Mouse (Mus musculus) hindbrain, embryonic 16.5 days (tissue): ENCODE measurements at regions not wholly inside any gene's neighbourhood (a gene's known extent, or its start where the extent isn't known, plus 50 kb on each side); places are given as distances from the start of the nearest gene placed in this dataset.

ENCODE experiments used
- ATAC-seq: fragments of 200-750 bp; cut with Nextera tagmentation; 2 replicates; pipeline ENCODE4 v1.8.0; 2017; ENCODE audit warnings: moderate TSS enrichment, moderate library complexity
- H3K27ac ChIP-seq: fragments of 300-500 bp; sonication (generic); 2 replicates; pipeline ENCODE4 v1.5.1; 2014; ENCODE audit warnings: low read depth, mild to moderate bottlenecking, control low read depth, low read length, moderate library complexity
- H3K27me3 ChIP-seq: fragments of 300-500 bp; sonication (generic); replicated peaks from 2 replicates; pipeline ENCODE4 v1.6.1; 2014; ENCODE audit warnings: low read length; ENCODE audit not compliant: control insufficient read depth, insufficient read depth
- H3K36me3 ChIP-seq: fragments of 300-500 bp; sonication (generic); 2 replicates; pipeline ENCODE4 v1.6.1; 2014; ENCODE audit warnings: mild to moderate bottlenecking, low read length, moderate library complexity, mixed read lengths; ENCODE audit not compliant: control insufficient read depth, insufficient read depth
- H3K4me1 ChIP-seq: fragments of 300-500 bp; sonication (generic); 2 replicates; pipeline ENCODE4 v1.6.1; 2014; ENCODE audit warnings: low read depth, low read length; ENCODE audit not compliant: control insufficient read depth, insufficient read depth
- H3K4me2 ChIP-seq: fragments of 300-500 bp; sonication (generic); 2 replicates; pipeline ENCODE4 v1.6.1; 2014; ENCODE audit warnings: mild to moderate bottlenecking, low read length, control low read depth, moderate library complexity
- H3K4me3 ChIP-seq: fragments of 300-500 bp; sonication (generic); 2 replicates; pipeline ENCODE4 v1.5.1; 2014; ENCODE audit warnings: mild to moderate bottlenecking, low read length, control low read depth, moderate library complexity
- H3K9ac ChIP-seq: fragments of 300-500 bp; sonication (generic); 2 replicates; pipeline ENCODE4 v1.6.1; 2014; ENCODE audit warnings: low read depth, mild to moderate bottlenecking, control low read depth, low read length, moderate library complexity
- H3K9me3 ChIP-seq: fragments of 300-500 bp; sonication (generic); 2 replicates; pipeline ENCODE4 v1.6.1; 2014; ENCODE audit warnings: mild to moderate bottlenecking, low read length, moderate library complexity; ENCODE audit not compliant: control insufficient read depth
- WGBS: fragments of 180-500 bp; shearing (Covaris S2); extraction: QIAGEN DNeasy Blood & Tissue Kit; methylation state at CpG from one replicate; pipeline ENCODE4 v1.1.7; 2014; 5-methylcytosine and 5-hydroxymethylcytosine counted together

DNA sequence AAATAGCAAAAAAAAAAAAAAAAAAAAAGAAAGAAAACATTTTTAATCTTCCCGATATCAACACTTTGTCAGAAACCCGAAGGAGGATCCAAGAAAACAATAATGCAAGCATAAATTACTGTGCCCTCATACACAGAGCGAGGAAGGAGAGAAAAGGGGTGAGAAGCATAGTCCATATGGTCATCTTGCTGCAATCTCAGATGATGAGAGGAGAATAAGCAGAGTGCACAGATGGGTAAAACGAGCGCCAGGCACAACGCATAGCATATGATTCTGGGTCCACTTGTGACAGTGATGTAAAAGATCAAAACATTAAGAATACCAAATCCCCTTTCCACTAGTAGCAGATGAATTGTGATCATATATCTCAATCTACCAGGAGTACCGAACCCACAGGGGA is 152.1 kb downstream of the S1pr1 start:
- no peaks in the 10 kb centered on the region for H3K27me3 ChIP-seq
- 88% methylated on average over 7 of the region's 7 CpGs for WGBS
- ATAC-seq: no peak
- no peak overlapping the region for H3K4me2 ChIP-seq
- no peaks in the 10 kb centered on the region for H3K36me3 ChIP-seq
- H3K4me1 ChIP-seq: no peaks in the 10 kb centered on the region
- H3K4me3 ChIP-seq: no peak overlapping the region
- H3K9ac ChIP-seq: no peak overlapping the region
- no peak overlapping the region for H3K27ac ChIP-seq
- H3K9me3 ChIP-seq: no peaks in the 10 kb centered on the region

DNA sequence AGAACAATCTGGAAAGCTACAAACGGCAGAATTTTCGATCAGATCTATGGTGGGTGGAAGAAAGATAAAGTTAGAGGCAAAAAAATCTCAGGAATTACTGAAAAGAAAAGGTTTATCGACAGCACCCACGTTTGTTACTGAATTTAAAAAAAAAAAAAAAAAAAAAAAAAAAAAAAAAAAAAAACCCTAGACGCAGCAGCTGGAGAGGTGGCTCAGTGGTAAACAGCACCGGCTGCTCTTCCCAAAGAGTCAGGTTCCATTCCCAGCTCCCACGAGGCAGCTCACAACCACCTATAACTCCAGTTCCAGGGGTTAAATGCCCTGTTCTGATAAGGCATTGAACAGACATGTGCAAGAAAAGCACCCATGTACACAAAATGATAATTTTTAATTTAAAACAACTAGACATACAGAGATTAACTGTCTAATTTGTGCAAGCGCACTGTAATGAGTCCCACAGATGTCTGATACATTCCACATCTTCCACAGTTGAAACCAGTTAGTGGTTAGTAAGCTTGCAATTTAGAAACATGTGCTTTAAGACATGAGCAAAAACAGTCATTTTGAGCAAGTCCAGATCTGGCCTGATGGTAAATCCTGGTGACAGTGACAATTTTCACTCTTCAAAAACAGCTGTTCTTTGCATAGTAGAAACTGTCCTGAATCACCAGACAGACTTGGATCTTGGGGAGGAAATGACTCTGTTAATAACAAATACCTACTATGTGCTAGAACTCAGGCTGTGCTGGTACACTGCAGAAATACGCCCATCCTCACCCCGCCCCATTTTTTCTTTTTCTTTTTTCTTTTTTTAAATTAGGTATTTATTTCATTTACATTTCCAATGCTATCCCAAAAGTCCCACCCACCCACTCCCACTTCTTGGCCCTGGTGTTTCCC is 159.8 kb downstream of the S1pr1 start:
- H3K9ac ChIP-seq: no peak overlapping the region
- whole genome bisulfite sequencing: 87% methylated on average over 10 of the region's 10 CpGs
- no peaks in the 10 kb centered on the region for H3K4me1 ChIP-seq
- no peak overlapping the region for H3K4me3 ChIP-seq
- H3K36me3 ChIP-seq: no peaks in the 10 kb centered on the region
- no peak for ATAC-seq
- no peaks in the 10 kb centered on the region for H3K27me3 ChIP-seq
- H3K4me2 ChIP-seq: no peak overlapping the region
- no peak overlapping the region for H3K27ac ChIP-seq
- H3K9me3 ChIP-seq: no peaks in the 10 kb centered on the region

DNA sequence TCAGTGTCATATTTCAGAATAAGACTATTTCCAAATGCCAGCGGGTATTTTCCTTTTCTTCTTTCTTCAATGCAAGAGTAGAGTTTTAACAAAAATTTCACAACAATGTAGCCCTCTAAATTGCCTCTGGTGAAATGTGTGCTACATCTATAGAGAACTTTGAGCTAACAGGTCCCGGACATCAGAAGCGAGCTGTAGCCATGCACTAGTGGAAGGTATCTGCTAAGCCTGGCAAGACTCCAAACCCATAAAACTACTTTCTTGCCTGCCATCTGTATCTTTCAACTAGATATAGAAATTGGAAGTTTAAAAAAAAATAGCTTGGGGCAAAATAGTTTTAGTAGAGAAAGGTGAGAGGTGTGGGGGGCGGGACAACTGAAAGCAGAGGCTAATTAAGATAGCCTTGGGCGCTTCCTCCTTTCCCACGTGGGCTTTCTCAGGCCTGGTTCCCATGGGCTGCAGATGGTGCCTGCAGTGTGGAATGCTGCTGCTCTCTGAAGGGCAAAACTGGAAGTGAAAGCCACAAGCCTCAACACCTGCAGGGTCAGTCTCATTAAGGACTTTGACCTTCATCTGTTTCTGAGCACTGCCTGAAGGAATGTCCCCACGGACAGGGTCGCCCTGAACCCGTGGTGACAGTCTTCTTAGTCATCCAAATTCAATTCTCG is 160.9 kb downstream of the S1pr1 start:
- Histone ChIP-seq H3K27ac (no peak overlapping the region), H3K9me3 (no peaks in the 10 kb centered on the region), H3K4me2 (no peak overlapping the region), H3K4me3 (no peak overlapping the region), H3K4me1 (no peaks in the 10 kb centered on the region), H3K27me3 (no peaks in the 10 kb centered on the region), H3K9ac (no peak overlapping the region), H3K36me3 (no peaks in the 10 kb centered on the region)
- WGBS: 66% methylated on average over 10 of the region's 10 CpGs
- ATAC-seq: no peak

DNA sequence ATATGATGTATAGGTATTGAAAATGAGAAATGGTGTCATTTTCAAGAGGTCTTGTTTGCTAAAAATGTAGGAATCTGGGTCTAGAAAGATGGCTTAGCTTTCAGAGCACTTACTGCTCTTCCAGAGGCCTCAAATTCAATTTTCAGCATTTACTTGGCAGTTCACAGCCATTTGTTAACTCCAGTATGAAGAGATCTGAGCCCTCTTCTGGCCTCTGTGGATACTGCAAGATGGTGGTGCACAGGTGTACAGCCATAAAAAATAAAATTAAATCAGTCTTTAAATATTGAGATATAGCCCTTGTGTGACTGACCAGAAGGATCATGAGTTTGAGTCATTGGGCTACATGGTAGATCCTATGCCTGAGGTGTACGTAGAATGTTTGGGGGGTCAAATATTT is 173.1 kb downstream of the S1pr1 start:
- H3K4me3 ChIP-seq: no peak overlapping the region
- no peaks in the 10 kb centered on the region for H3K27me3 ChIP-seq
- H3K4me2 ChIP-seq: no peak overlapping the region
- no peak overlapping the region for H3K27ac ChIP-seq
- no peak for ATAC-seq
- no peaks in the 10 kb centered on the region for H3K9me3 ChIP-seq
- 100% methylated on average over 1 of the region's 1 CpGs for WGBS
- no peaks in the 10 kb centered on the region for H3K36me3 ChIP-seq
- no peak overlapping the region for H3K9ac ChIP-seq
- no peaks in the 10 kb centered on the region for H3K4me1 ChIP-seq

DNA sequence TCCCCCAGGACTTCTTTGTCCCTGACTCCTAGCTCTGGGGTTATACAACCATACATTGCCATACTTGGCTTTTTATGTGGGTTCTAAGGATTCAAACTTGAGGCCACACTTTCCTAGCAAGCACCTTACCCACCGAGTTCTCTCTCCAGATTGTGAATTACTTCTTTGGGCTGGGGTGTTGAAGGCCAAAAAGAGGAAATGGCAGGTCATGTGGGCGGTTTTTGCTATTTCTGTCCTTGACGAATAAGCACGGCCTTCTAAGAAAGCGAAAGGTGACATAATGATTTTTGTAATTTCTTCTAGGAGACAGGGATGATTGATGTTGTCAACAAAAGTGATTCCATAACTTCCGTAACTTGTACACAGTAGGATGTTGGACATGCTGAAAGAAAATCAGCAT is 176.5 kb downstream of the S1pr1 start:
- H3K4me3 ChIP-seq: no peak overlapping the region
- 88% methylated on average over 6 of the region's 6 CpGs for WGBS
- no peaks in the 10 kb centered on the region for H3K27me3 ChIP-seq
- no peaks in the 10 kb centered on the region for H3K4me1 ChIP-seq
- H3K9ac ChIP-seq: no peak overlapping the region
- no peaks in the 10 kb centered on the region for H3K36me3 ChIP-seq
- no peak overlapping the region for H3K27ac ChIP-seq
- no peaks in the 10 kb centered on the region for H3K9me3 ChIP-seq
- no peak overlapping the region for H3K4me2 ChIP-seq
- ATAC-seq: no peak

DNA sequence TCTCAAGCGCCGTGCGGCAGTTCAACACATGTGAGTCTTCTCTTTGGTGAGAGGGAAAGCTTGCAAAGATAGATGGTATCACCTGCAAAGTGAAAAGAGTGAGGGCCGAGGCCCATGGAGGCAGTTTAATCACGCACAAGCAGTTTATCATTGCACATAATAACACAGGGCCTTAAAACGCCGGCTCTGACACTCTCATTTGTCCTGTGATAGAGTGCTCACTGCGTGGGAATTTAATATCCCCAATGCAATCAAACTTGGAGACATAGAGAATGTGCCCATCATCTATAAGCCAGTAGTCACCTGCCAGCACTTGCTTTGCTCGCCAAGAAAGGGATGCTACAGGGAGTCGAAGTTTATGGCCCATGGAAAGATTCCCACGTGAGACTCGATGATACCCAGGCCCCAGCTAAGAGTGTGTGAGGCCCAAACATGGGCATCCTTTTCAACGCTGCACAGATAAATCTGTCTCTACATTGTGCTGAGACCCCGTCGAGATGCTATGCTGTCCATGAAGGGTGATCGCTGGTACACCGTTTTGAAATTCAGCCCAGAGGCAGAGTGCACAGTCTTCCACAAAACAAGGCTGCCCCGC is 182.6 kb downstream of the S1pr1 start:
- peak; percentile 56; the same call in 1 of the 2 replicates for ATAC-seq
- Histone ChIP-seq H3K27me3 (no peaks in the 10 kb centered on the region), H3K4me3 (no peak overlapping the region), H3K9me3 (no peaks in the 10 kb centered on the region), H3K4me1 (no peaks in the 10 kb centered on the region), H3K27ac (no peak overlapping the region), H3K9ac (no peak overlapping the region), H3K36me3 (no peaks in the 10 kb centered on the region), H3K4me2 (no peak overlapping the region)
- 83% methylated on average over 18 of the region's 18 CpGs for WGBS

DNA sequence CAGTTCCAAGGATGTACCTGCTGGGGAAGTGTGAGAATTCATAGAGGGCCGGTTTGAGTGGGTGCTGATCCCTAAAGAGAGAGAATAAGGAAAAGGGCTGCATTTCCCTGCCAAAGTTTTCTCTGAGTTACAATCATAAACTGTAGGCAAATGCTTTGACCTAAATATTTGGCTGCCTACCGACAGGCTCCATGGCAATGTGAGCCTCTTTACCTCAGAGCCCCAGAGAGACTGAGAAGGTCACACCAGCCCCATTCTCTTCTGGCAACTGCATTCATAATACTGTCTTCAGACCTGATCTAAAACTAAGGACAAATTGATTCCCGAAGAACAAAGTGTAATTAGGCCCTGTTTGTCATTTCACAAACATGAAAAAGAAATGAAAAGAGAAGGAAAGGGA is 184.4 kb downstream of the S1pr1 start:
- peak; percentile 60; the same call in 1 of the 2 replicates for ATAC-seq
- no peaks in the 10 kb centered on the region for H3K9me3 ChIP-seq
- no peak overlapping the region for H3K27ac ChIP-seq
- H3K4me3 ChIP-seq: no peak overlapping the region
- no peak overlapping the region for H3K4me2 ChIP-seq
- H3K36me3 ChIP-seq: no peaks in the 10 kb centered on the region
- H3K27me3 ChIP-seq: no peaks in the 10 kb centered on the region
- 71% methylated on average over 3 of the region's 3 CpGs for WGBS
- H3K4me1 ChIP-seq: no peaks in the 10 kb centered on the region
- H3K9ac ChIP-seq: no peak overlapping the region

DNA sequence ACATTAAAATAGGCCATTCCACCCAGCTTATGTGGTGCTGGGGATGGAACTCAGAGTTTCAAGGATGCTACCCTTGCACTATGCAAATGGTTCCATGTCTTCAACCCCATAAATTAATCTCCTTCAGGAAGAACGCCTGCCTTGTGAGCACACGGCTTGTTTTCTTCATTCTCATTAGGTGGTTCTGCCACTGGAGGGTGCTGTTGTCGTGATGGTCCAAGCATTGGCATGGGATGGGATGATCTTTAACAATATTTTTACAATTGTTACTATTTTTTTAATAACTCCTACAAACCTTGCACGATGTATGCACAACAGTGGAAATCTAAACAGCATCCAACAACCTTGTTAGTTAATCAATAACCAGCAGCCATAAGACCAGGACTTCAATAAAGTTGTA is 185.0 kb downstream of the S1pr1 start:
- Histone ChIP-seq H3K4me1 (no peaks in the 10 kb centered on the region), H3K9me3 (no peaks in the 10 kb centered on the region), H3K9ac (no peak overlapping the region), H3K27ac (no peak overlapping the region), H3K27me3 (no peaks in the 10 kb centered on the region), H3K36me3 (no peaks in the 10 kb centered on the region), H3K4me3 (no peak overlapping the region), H3K4me2 (no peak overlapping the region)
- 50% methylated on average over 4 of the region's 4 CpGs for WGBS
- ATAC-seq: no peak; the same call in 1 of the 2 replicates

DNA sequence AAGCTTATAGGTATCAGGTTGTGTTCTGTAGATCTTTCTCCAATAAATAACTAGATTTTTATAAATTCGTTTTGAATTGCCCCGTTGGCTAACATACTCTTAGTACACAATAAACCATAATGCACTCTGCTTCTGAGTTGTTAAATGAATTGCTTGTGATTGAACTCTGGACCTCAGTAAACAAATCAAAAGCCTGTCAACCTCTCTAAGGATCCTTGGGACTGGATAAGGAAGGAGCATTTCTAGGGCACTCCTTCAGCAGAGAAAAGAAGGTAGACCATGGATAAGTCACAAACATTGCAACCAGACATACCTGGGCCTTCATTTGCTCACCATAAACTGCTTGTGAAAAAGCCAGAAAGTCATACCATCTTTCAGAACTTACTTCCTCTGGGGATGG is 191.4 kb downstream of the S1pr1 start:
- no peaks in the 10 kb centered on the region for H3K4me1 ChIP-seq
- whole genome bisulfite sequencing: 86% methylated on average over 2 of the region's 2 CpGs
- H3K27ac ChIP-seq: no peak overlapping the region
- no peak for ATAC-seq
- no peaks in the 10 kb centered on the region for H3K36me3 ChIP-seq
- no peak overlapping the region for H3K4me2 ChIP-seq
- no peaks in the 10 kb centered on the region for H3K27me3 ChIP-seq
- no peak overlapping the region for H3K9ac ChIP-seq
- H3K4me3 ChIP-seq: no peak overlapping the region
- no peaks in the 10 kb centered on the region for H3K9me3 ChIP-seq
